Mouse (Mus musculus): ENCODE data around the gene Gm17469. TPM values are rescaled to one million over a fixed set of nuclear protein-coding genes. Genes with fewer than 3 reads are reported as not detected.
"Not testable (repeated sequence)": the region's sequence is repeated elsewhere in the genome, so short reads cannot be mapped to it uniquely, and the experiment has no call there.

Gene Gm17469
- polyA plus RNA-seq (2011; ENCODE audit: insufficient read depth, insufficient read length, low read depth, missing spikeins): not detected in 2 replicates

DNA sequence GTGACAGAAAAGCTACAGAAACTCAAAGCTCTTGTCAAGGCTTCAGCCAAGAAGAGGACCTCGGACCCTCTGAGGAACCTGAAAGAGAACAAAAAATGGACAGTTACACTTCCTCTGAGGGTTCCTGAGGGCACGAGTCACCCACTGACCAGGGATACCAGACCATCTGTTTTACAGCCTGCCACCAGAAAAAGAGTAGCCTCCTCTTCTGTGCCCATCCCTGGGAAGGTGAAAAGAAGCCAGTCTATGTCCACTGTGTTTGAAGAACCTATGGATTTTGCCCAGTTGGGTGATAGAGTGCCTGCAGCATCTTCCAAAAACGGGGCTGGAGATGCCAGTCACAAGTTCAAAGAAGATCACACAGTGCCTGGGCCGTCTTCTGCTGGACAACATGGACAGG is at the start of gene Gm17469:
Gm17469 (plus strand) TSS at position 301 of the 400 bp plus-strand sequence.
- not testable (repeated sequence) for H3K4me3 ChIP-seq (ENCODE audit: low read depth, low read length); H3K9me3 ChIP-seq (replicated peaks; ENCODE audit: control insufficient read depth, insufficient read depth, low read length, poor library complexity, severe bottlenecking); H3K9ac ChIP-seq (ENCODE audit: low read depth, poor library complexity, severe bottlenecking); H3K27me3 ChIP-seq (ENCODE audit: control insufficient read depth, insufficient read depth, low read length, poor library complexity, severe bottlenecking); H3K4me1 ChIP-seq (ENCODE audit: control insufficient read depth, insufficient read depth, low read length); H3K27ac ChIP-seq (ENCODE audit: insufficient read depth, low read length); H3K36me3 ChIP-seq (ENCODE audit: control insufficient read depth, insufficient read depth, low read length, poor library complexity, severe bottlenecking)

Other genes with a start within 250 kb of the Gm17469 start
- not detected in 2 replicates for gene Gm17584, start 129.3 kb upstream of the Gm17469 start, polyA plus RNA-seq (2011; ENCODE audit: insufficient read depth, insufficient read length, low read depth, missing spikeins)

All from ES-Bruce4 (cell line).